Mouse (Mus musculus) heart, adult 8-10 months (tissue): ENCODE measurements at regions not wholly inside any gene's neighbourhood (a gene's known extent, or its start where the extent isn't known, plus 50 kb on each side); places are given as distances from the start of the nearest gene placed in this dataset.

Experiments
- DNase-seq: peaks from one replicate; pipeline ENCODE4 v3.0.0; 2022; ENCODE audit warnings: low spot score

GRCm38 (mm10) chr19:49379646-49380045 lies 1173.8 kb downstream of the Sorcs3 start:
- DNase-seq: peak; percentile 50

- no peak for DNase-seq
Observed at GRCm38 (mm10) chr19:49396257-49396656, 1190.4 kb downstream of the Sorcs3 start.

GRCm38 (mm10) chr19:49415326-49415725 lies 1209.5 kb downstream of the Sorcs3 start:
- DNase-seq: no peak

- DNase-seq: peak; percentile 45
Observed at GRCm38 (mm10) chr19:49423059-49423900, 1217.5 kb downstream of the Sorcs3 start.
